Mouse (Mus musculus) kidney, postnatal 0 days (tissue): ENCODE data around the gene Ttc28. TPM values are rescaled to one million over a fixed set of nuclear protein-coding genes. Genes with fewer than 3 reads are reported as not detected.
A peak's percentile ranks its signal among the peaks of the same experiment; 100 is the strongest.

Experiments used
- ATAC-seq: fragments of 200-750 bp; cut with Nextera tagmentation; replicated peaks from 2 replicates; pipeline ENCODE4 v1.8.0; 2017; ENCODE audit warnings: low read depth, moderate number of reproducible peaks, moderate TSS enrichment, moderate library complexity; ENCODE audit not compliant: low FRiP score
- DNase-seq: peaks from one replicate; pipeline ENCODE4 v3.0.0-alpha.2; 2016; ENCODE audit warnings: low spot score
- H3K27ac ChIP-seq: fragments of 300-500 bp; sonication (generic); 2 replicates; pipeline ENCODE4 v1.5.1; 2014; ENCODE audit warnings: mild to moderate bottlenecking
- H3K27me3 ChIP-seq: fragments of 300-500 bp; sonication (generic); 2 replicates; pipeline ENCODE4 v1.6.1; 2014; ENCODE audit warnings: low read length, mixed read lengths; ENCODE audit not compliant: insufficient read depth
- H3K36me3 ChIP-seq: fragments of 300-500 bp; sonication (generic); 2 replicates; pipeline ENCODE4 v1.6.1; 2014; ENCODE audit warnings: low read length, mixed read lengths; ENCODE audit not compliant: insufficient read depth
- H3K4me1 ChIP-seq: fragments of 300-500 bp; sonication (generic); replicated peaks from 2 replicates; pipeline ENCODE4 v1.6.1; 2014; ENCODE audit warnings: antibody characterized with exemption, low read length, mixed read lengths; ENCODE audit not compliant: insufficient read depth
- H3K4me2 ChIP-seq: fragments of 300-500 bp; sonication (generic); 2 replicates; pipeline ENCODE4 v1.6.1; 2014; ENCODE audit warnings: mild to moderate bottlenecking, low read length, moderate library complexity, mixed read lengths
- H3K4me3 ChIP-seq: fragments of 300-500 bp; sonication (generic); replicated peaks from 2 replicates; pipeline ENCODE4 v1.5.1; 2014; ENCODE audit warnings: low read depth, low read length
- H3K9ac ChIP-seq: fragments of 300-500 bp; sonication (generic); 2 replicates; pipeline ENCODE4 v1.6.1; 2014; ENCODE audit warnings: low read depth, low read length
- H3K9me3 ChIP-seq: fragments of 300-500 bp; sonication (generic); replicated peaks from 2 replicates; pipeline ENCODE4 v1.6.1; 2016; ENCODE audit warnings: low read length, inconsistent platforms, mixed read lengths
- CTCF ChIP-seq: IDR thresholded peaks from 2 replicates; pipeline ENCODE4 v1.5.1; 2016; ENCODE audit warnings: antibody characterized with exemption, low read depth, mild to moderate bottlenecking, moderate library complexity
- WGBS: fragments of 180-500 bp; shearing (Covaris S2); extraction: QIAGEN DNeasy Blood & Tissue Kit; methylation state at CpG from one replicate; pipeline ENCODE4 v1.1.7; 2014; 5-methylcytosine and 5-hydroxymethylcytosine counted together
- polyA plus RNA-seq: library from polyadenylated mRNA; unstranded; fragments of >200 nt; fragmentation: Nextera tagmentation; extraction: Ambion mirVana; gene quantifications from 2 replicates; pipeline ENCODE4 v1.2.1, GENCODE M21; 2015

Gene Ttc28
- polyA plus RNA-seq, 1 experiment from 2014 or later = 8.1 TPM

- no peaks in the 10 kb centered on the region for H3K4me1 ChIP-seq
- H3K4me2 ChIP-seq = no peak overlapping the region
- DNase-seq (no peak), ATAC-seq (no peak)
- TF ChIP-seq CTCF = no peak
- H3K27me3 ChIP-seq = no peaks in the 10 kb centered on the region
- H3K36me3 ChIP-seq = 0 out of 2 replicates have a peak, but pooled peaks cover 5% of the 10 kb centered on the region
- 92% methylated on average over 4 of the region's 4 CpGs for WGBS
- no peak overlapping the region for H3K9ac ChIP-seq
- H3K27ac ChIP-seq = no peak overlapping the region
- H3K4me3 ChIP-seq = no peak overlapping the region
- H3K9me3 ChIP-seq = no peaks in the 10 kb centered on the region
Measured at GRCm38 (mm10) chr5:110909955-110910589, 30.5 kb downstream of the Ttc28 start.

DNA sequence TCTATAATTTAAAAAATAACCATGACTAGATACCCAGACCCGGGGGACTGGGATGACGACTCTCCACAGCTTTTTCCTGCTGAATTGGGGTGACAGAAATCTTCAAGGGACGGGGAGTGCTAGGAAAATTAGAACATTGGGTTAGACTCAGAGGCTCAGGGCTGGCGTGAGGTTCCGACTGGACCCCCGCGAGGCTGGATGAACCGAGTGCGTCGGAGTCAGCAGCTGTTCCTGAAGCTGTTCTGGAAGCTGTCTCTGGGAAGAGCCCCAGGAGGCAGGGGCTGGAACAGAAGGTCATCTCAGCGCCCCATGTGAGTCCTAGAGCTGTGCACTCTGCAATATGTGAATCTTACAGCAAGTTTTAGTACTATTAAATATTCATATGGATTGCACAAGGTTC is 35.3 kb downstream of the Ttc28 start:
- ATAC-seq = no peak
- WGBS = 91% methylated on average over 11 of the region's 11 CpGs

GRCm38 (mm10) chr5:110916241-110916640 is 36.6 kb downstream of the Ttc28 start:
- no peak for ATAC-seq
- Histone ChIP-seq H3K4me2 (no peak overlapping the region), H3K4me1 (no peaks in the 10 kb centered on the region), H3K4me3 (no peak overlapping the region), H3K36me3 (no peaks in the 10 kb centered on the region), H3K9ac (no peak overlapping the region), H3K9me3 (no peaks in the 10 kb centered on the region), H3K27ac (no peak overlapping the region), H3K27me3 (no peaks in the 10 kb centered on the region)
- 96% methylated on average over 3 of the region's 3 CpGs for WGBS
- no peak for TF ChIP-seq CTCF
- no peak for DNase-seq

More for the DNA sequence above, 35.3 kb downstream of the Ttc28 start:
- no peaks in the 10 kb centered on the region for H3K4me1 ChIP-seq
- H3K27me3 ChIP-seq = no peaks in the 10 kb centered on the region
- H3K27ac ChIP-seq = no peak overlapping the region
- H3K36me3 ChIP-seq = no peaks in the 10 kb centered on the region
- H3K4me2 ChIP-seq = no peak overlapping the region
- DNase-seq = no peak
- no peak overlapping the region for H3K9ac ChIP-seq
- H3K4me3 ChIP-seq = no peak overlapping the region
- TF ChIP-seq CTCF = no peak
- no peaks in the 10 kb centered on the region for H3K9me3 ChIP-seq

DNA sequence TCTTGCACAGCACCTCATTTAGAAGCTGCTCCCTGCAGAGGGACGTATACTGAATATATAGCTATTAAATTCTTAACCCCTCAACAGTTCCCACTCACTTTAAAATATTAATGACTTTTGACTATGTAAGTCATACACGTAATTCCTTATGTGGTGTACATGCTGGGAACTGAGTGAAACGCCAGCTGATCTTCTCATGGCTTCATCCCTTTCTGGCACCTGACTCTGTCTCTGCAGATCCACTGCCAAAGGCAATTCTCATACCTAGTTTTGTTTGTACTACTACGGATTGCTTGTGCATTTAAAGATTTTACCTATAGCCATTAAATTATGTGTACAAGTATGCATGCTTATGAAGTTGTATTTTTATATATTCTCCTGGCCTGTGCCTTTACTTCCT is 39.9 kb downstream of the Ttc28 start:
- no peak for ATAC-seq
- no peak for DNase-seq
- H3K36me3 ChIP-seq = no peaks in the 10 kb centered on the region
- no peaks in the 10 kb centered on the region for H3K4me1 ChIP-seq
- H3K9ac ChIP-seq = no peak overlapping the region
- H3K27me3 ChIP-seq = no peaks in the 10 kb centered on the region
- no peak overlapping the region for H3K4me2 ChIP-seq
- H3K9me3 ChIP-seq = no peaks in the 10 kb centered on the region
- TF ChIP-seq CTCF = no peak
- WGBS = 90% methylated on average over 4 of the region's 4 CpGs
- H3K27ac ChIP-seq = no peak overlapping the region
- H3K4me3 ChIP-seq = no peak overlapping the region

DNA sequence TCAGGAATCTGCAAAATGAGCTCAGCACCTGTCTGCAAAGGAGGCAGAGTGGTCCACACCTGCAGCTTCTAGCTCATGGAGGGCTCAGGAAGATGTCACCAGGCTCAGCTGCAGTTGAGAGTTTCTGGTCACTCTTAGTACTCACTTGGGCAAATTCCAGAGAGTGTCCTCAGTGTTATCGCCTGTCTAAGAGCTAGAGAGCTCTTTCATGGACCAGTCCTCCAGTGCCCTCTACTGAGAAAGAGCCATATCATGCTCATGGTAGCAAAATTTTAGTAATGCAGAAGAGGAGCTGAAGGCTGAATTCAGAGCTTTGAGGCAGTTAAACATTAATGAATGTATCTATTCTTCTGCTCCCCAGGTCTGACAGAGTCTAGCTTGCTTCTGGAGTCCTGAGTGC is 43.7 kb downstream of the Ttc28 start:
- Histone ChIP-seq H3K27ac (no peak overlapping the region), H3K9me3 (no peaks in the 10 kb centered on the region), H3K4me1 (no peaks in the 10 kb centered on the region), H3K27me3 (no peaks in the 10 kb centered on the region), H3K9ac (no peak overlapping the region), H3K4me3 (no peak overlapping the region), H3K36me3 (no peaks in the 10 kb centered on the region), H3K4me2 (no peak overlapping the region)
- whole genome bisulfite sequencing = 23% methylated on average over 1 of the region's 1 CpGs
- TF ChIP-seq CTCF = peak; percentile 67
- peak; percentile 63 for DNase-seq
- no peak for ATAC-seq

DNA sequence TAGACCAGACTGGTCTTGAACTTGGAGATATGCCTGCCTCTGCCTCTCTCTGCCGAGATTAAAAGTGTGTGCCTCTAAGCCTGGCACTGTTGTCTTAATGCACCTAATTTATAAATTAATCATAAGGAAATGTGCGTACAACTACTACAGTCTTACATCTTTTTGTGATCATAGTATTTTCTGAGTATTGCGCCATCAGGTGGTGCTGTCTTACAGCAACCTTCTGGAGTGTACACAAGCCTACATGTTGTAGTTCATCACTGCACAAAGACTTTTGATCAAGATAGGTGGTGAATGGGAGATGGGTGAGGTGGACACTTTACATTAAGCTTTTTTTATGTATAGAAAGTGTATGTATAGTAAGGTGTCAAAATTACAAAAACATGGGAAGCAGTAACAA is 45.0 kb downstream of the Ttc28 start:
- Histone ChIP-seq H3K27ac (no peak overlapping the region), H3K4me2 (no peak overlapping the region), H3K36me3 (no peaks in the 10 kb centered on the region), H3K27me3 (no peaks in the 10 kb centered on the region), H3K4me1 (no peaks in the 10 kb centered on the region), H3K4me3 (no peak overlapping the region), H3K9me3 (no peaks in the 10 kb centered on the region), H3K9ac (no peak overlapping the region)
- WGBS = 93% methylated on average over 3 of the region's 3 CpGs
- TF ChIP-seq CTCF = peak; percentile 49
- DNase-seq (no peak), ATAC-seq (no peak)

DNA sequence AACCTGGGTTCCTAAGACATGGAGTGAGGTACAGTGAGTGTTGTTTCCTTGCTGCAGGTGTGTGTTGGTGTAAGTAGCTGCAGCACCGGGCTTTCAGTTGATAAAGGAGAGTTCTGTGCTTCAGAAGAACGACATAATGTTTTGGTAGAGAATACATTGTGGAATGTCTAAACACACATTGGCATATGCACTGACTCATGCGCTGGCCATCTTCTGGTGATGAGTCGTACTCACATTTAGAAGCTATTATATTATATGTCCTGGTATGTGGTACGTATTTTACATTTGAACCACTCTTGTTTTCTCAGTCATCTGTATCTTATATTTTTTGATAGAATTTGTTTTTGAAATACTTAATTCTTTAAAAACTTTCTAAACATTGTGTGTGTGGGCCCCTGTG is 46.2 kb downstream of the Ttc28 start:
- H3K9me3 ChIP-seq = no peaks in the 10 kb centered on the region
- no peaks in the 10 kb centered on the region for H3K27me3 ChIP-seq
- no peaks in the 10 kb centered on the region for H3K36me3 ChIP-seq
- H3K27ac ChIP-seq = no peak overlapping the region
- ATAC-seq (no peak), DNase-seq (no peak)
- H3K9ac ChIP-seq = no peak overlapping the region
- no peak overlapping the region for H3K4me3 ChIP-seq
- WGBS = 84% methylated on average over 5 of the region's 5 CpGs
- H3K4me2 ChIP-seq = no peak overlapping the region
- no peaks in the 10 kb centered on the region for H3K4me1 ChIP-seq
- no peak for TF ChIP-seq CTCF
